Mouse (Mus musculus) kidney, adult 2 months (tissue): ENCODE measurements around the gene Olfr374.

ENCODE experiments used
- CTCF ChIP-seq: fragments of 200-500 bp; conservative IDR thresholded peaks from 2 replicates; pipeline ENCODE4 v1.5.1; 2011; ENCODE audit warnings: low read depth, mild to moderate bottlenecking, control low read depth, low read length, moderate library complexity, mixed read lengths; ENCODE audit not compliant: insufficient read depth, insufficient read length
- POLR2A ChIP-seq: fragments of 200-500 bp; IDR thresholded peaks from one replicate; pipeline ENCODE4 v1.6.1; 2011; ENCODE audit warnings: low read depth, low read length, control low read depth

GRCm38 (mm10) chr8:72145511-72145910 lies 38.7 kb downstream of the Olfr374 start:
- TF ChIP-seq POLR2A, result no peak
- no peak for TF ChIP-seq CTCF
